ENCODE assay signal across 10 mouse cellular contexts in the genomic region with DNA sequence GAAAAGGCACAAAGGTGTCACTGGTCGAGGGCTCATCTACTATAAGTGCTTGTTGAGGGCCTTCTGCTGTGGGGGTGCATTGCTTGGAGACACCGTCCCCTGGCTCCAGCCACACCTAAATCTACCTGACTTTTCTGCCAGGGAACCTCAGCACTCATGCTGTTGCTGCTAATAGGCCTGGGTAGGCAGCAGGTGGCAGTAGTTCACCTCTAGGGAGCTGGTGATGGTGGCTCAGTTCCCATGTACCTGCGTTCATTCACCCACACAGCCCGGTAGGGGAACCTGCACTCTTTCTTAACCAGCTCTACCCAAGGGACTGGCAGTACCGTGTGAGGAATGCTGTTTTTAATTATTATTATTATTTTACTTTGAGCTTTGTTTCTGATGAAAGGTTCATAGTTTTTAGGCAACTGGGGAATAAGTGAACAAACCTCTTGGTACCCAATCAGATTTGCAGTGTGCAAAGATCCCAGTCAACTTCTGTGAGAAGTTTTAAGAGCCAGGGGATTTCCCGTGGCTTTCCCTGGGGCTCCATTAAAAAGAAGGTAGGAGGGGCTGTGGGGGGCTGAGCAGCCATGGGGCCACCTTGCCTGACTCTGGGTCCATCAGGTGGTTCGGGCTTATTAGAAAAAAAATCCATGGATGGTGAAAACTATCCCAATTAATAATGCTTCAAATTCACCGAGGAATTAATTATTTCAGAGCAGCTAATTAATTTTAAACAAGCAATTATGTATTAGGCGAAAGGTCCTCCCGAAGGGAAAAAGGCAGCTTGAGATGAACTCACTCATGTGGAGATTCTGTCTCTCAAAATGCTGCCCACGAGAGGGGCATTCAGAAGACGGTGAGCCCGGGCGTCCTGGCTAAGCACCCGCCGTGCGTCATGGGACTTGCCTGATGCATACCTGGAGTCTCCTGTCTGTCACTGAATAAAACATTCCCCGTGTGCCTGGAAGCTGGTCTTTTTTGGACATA. TPM values are rescaled to one million over a fixed set of nuclear protein-coding genes. Genes with fewer than 3 reads are reported as not detected.
DNase-seq lines count a peak whose midpoint lies in the region; ATAC-seq lines count a peak whose summit lies in the region.
"Had no signal": no experiment of that assay in that cellular context is flagged by ENCODE, and none has a peak within 500 bp of the region (broad histone marks: within the 10 kb centered on the region; RNA-seq: fewer than 3 reads in every experiment).

No protein-coding gene starts in this region.

- H3K27ac ChIP-seq in kidney, embryonic 16.5 days (ENCODE audit: low read length), result no peak overlapping the region
- H3K27ac ChIP-seq in intestine, embryonic 15.5 days, result no peak overlapping the region
- H3K27ac ChIP-seq: neural tube, embryonic 13.5 days had no signal

- no peak for ATAC-seq in kidney, embryonic 16.5 days (ENCODE audit: low FRiP score, low TSS enrichment)
- ATAC-seq in activated CD4-positive, CD25-positive, alpha-beta regulatory T cell, adult 4 months, result peak; percentile 65
- no peak for ATAC-seq in intestine, embryonic 15.5 days

- H3K9ac ChIP-seq in kidney, embryonic 16.5 days (replicated peaks; ENCODE audit: low read length), result no peak overlapping the region
- no peak overlapping the region for H3K9ac ChIP-seq in intestine, embryonic 15.5 days
- H3K9ac ChIP-seq: neural tube, embryonic 13.5 days had no signal

- DNase-seq in kidney, adult 11 months, result peak; percentile 59
- DNase-seq in CD4-positive, CD25-positive, alpha-beta regulatory T cell, adult 2 months (ENCODE audit: low read depth, low spot score), result peak; percentile 73
- peak; percentile 67 to 82 for DNase-seq in kidney, postnatal 25 days
- DNase-seq in right cerebral cortex, postnatal 25 days, result peak; percentile 40
- DNase-seq in gastrocnemius, postnatal 36 days, result no peak

- no peaks in the 10 kb centered on the region for H3K4me1 ChIP-seq in kidney, embryonic 16.5 days (ENCODE audit: insufficient read depth, low read length)
- H3K4me1 ChIP-seq in intestine, embryonic 15.5 days (replicated peaks), result no peaks in the 10 kb centered on the region
- H3K4me1 ChIP-seq: neural tube, embryonic 13.5 days had no signal

- H3K4me3 ChIP-seq in kidney, embryonic 16.5 days (ENCODE audit: low read length), result no peak overlapping the region
- no peak overlapping the region for H3K4me3 ChIP-seq in intestine, embryonic 15.5 days (replicated peaks)
- H3K4me3 ChIP-seq: neural tube, embryonic 13.5 days had no signal

- intact Hi-C loops in gastrocnemius, postnatal 36 days (cut with DNase I), result no loop called here

- no peaks in the 10 kb centered on the region for H3K9me3 ChIP-seq in kidney, embryonic 16.5 days (ENCODE audit: low read length)
- H3K9me3 ChIP-seq in intestine, embryonic 15.5 days, result no peaks in the 10 kb centered on the region
- H3K9me3 ChIP-seq: neural tube, embryonic 13.5 days had no signal

- H3K36me3 ChIP-seq in kidney, embryonic 16.5 days (ENCODE audit: insufficient read depth, low read length), result no peaks in the 10 kb centered on the region
- H3K36me3 ChIP-seq in intestine, embryonic 15.5 days, result no peaks in the 10 kb centered on the region
- H3K36me3 ChIP-seq: neural tube, embryonic 13.5 days had no signal

- H3K4me2 ChIP-seq in kidney, embryonic 16.5 days (replicated peaks; ENCODE audit: low read depth, low read length), result no peak overlapping the region
- H3K4me2 ChIP-seq in intestine, embryonic 15.5 days (replicated peaks), result no peak overlapping the region
- H3K4me2 ChIP-seq: neural tube, embryonic 13.5 days had no signal

- H3K27me3 ChIP-seq in kidney, embryonic 16.5 days (ENCODE audit: insufficient read depth, low read length), result no peaks in the 10 kb centered on the region
- no peaks in the 10 kb centered on the region for H3K27me3 ChIP-seq in intestine, embryonic 15.5 days (replicated peaks)
- H3K27me3 ChIP-seq: neural tube, embryonic 13.5 days had no signal

- 63% methylated on average over 18 of the region's 18 CpGs for WGBS in kidney, embryonic 16.5 days
- WGBS in intestine, embryonic 15.5 days, result 62% methylated on average over 18 of the region's 18 CpGs

RNA-seq across cellular contexts. Expression of gene Olfr523, which starts 13.9 kb away (rescaled TPM):
- not detected in 2 replicates for polyA plus RNA-seq in kidney, embryonic 16.5 days (2015; fragmentation: Nextera tagmentation; extraction: Ambion mirVana)
- polyA plus RNA-seq in activated CD4-positive, CD25-positive, alpha-beta regulatory T cell, adult 4 months (2017; shearing (Covaris generic)), result not detected
- total RNA-seq in gastrocnemius, postnatal 36 days (2021), result not detected
- not detected in 2 replicates for polyA plus RNA-seq in intestine, embryonic 15.5 days (2015; fragmentation: Nextera tagmentation; extraction: Ambion mirVana)
- polyA plus RNA-seq: neural tube, embryonic 13.5 days had no signal

RNA-seq across cellular contexts. Expression of gene Olfr524, which starts 18.8 kb away (rescaled TPM):
- polyA plus RNA-seq in kidney, embryonic 16.5 days (2015; fragmentation: Nextera tagmentation; extraction: Ambion mirVana), result not detected in 2 replicates
- under 1 TPM in 1 of 2 experiments, not detected in 1; 0.17 TPM for polyA plus RNA-seq in activated CD4-positive, CD25-positive, alpha-beta regulatory T cell, adult 4 months (2017; shearing (Covaris generic))
- not detected for total RNA-seq in gastrocnemius, postnatal 36 days (2021)
- not detected in 2 replicates for polyA plus RNA-seq in intestine, embryonic 15.5 days (2015; fragmentation: Nextera tagmentation; extraction: Ambion mirVana)
- total RNA-seq: left cerebral cortex, adult 8-10 months had no signal
- polyA plus RNA-seq: neural tube, embryonic 13.5 days had no signal

RNA-seq across cellular contexts. Expression of gene Olfr522, which starts 22.4 kb away (rescaled TPM):
- polyA plus RNA-seq in kidney, embryonic 16.5 days (2015; fragmentation: Nextera tagmentation; extraction: Ambion mirVana), result not detected in 2 replicates
- polyA plus RNA-seq in activated CD4-positive, CD25-positive, alpha-beta regulatory T cell, adult 4 months (2017; shearing (Covaris generic)), result not detected
- total RNA-seq in gastrocnemius, postnatal 36 days (2021), result not detected
- not detected in 2 replicates for polyA plus RNA-seq in intestine, embryonic 15.5 days (2015; fragmentation: Nextera tagmentation; extraction: Ambion mirVana)
- total RNA-seq: left cerebral cortex, adult 8-10 months had no signal
- polyA plus RNA-seq: neural tube, embryonic 13.5 days had no signal

RNA-seq across cellular contexts. Expression of gene Cd163l1, which starts 31.1 kb away (rescaled TPM):
- polyA plus RNA-seq in kidney, embryonic 16.5 days (2015; fragmentation: Nextera tagmentation; extraction: Ambion mirVana), result 0.04 TPM in 1 of 2 replicates, not detected in the other
- polyA plus RNA-seq in activated CD4-positive, CD25-positive, alpha-beta regulatory T cell, adult 4 months (2017; shearing (Covaris generic)), result under 1 TPM in 1 of 2 experiments, not detected in 1; 0.15 TPM
- not detected for total RNA-seq in gastrocnemius, postnatal 36 days (2021)
- polyA plus RNA-seq in intestine, embryonic 15.5 days (2015; fragmentation: Nextera tagmentation; extraction: Ambion mirVana), result 0.09 and 0.20 TPM in 2 replicates
- polyA plus RNA-seq: neural tube, embryonic 13.5 days had no signal

RNA-seq across cellular contexts. Expression of gene Sprn, which starts 32.3 kb away (rescaled TPM):
- polyA plus RNA-seq in kidney, embryonic 16.5 days (2015; fragmentation: Nextera tagmentation; extraction: Ambion mirVana), result 0.41 and 0.51 TPM in 2 replicates
- polyA plus RNA-seq in activated CD4-positive, CD25-positive, alpha-beta regulatory T cell, adult 4 months (2017; shearing (Covaris generic)), result not detected
- under 1 TPM in 1 of 2 experiments, not detected in 1; 0.27 TPM for total RNA-seq in gastrocnemius, postnatal 36 days (2021)
- 1.2 and 1.7 TPM in 2 replicates for polyA plus RNA-seq in intestine, embryonic 15.5 days (2015; fragmentation: Nextera tagmentation; extraction: Ambion mirVana)

Comparison
In these comparisons a context has a peak if more than half of its experiments do, and no peak if none do; other contexts are left out.
1. DNase-seq: peak in kidney, adult 11 months (single experiment), CD4-positive, CD25-positive, alpha-beta regulatory T cell, adult 2 months (single experiment), kidney, postnatal 25 days (2 of 2) and right cerebral cortex, postnatal 25 days (single experiment); none in gastrocnemius, postnatal 36 days (0 of 2).